In genomic region chr17:87214523-87214922, GRCm38 (mm10) we compare ENCODE assay signal across 30 mouse cellular contexts.
"Had no signal": no experiment of that assay in that cellular context is flagged by ENCODE, and none has a peak within 500 bp of the region (broad histone marks: within the 10 kb centered on the region; RNA-seq: fewer than 3 reads in every experiment).

No protein-coding gene starts in this region.

- H3K9me3 ChIP-seq: limb, embryonic 10.5 days; limb, embryonic 12.5 days; limb, embryonic 13.5 days; limb, embryonic 15.5 days; liver, embryonic 12.5 days; liver, embryonic 13.5 days; liver, embryonic 15.5 days; lung, embryonic 15.5 days; megakaryocyte, embryonic 14.5 days; midbrain, embryonic 10.5 days; midbrain, embryonic 12.5 days; midbrain, embryonic 13.5 days; midbrain, embryonic 15.5 days had no signal

- H3K27me3 ChIP-seq: limb, embryonic 12.5 days; limb, embryonic 13.5 days; limb, embryonic 15.5 days; liver, embryonic 12.5 days; liver, embryonic 13.5 days; liver, embryonic 15.5 days; lung, embryonic 15.5 days; midbrain, embryonic 12.5 days; midbrain, embryonic 13.5 days; midbrain, embryonic 15.5 days had no signal

- H3K36me3 ChIP-seq: limb, embryonic 10.5 days; limb, embryonic 12.5 days; limb, embryonic 13.5 days; limb, embryonic 15.5 days; liver, embryonic 12.5 days; liver, embryonic 13.5 days; liver, embryonic 15.5 days; lung, embryonic 15.5 days; midbrain, embryonic 10.5 days; midbrain, embryonic 12.5 days; midbrain, embryonic 13.5 days; midbrain, embryonic 15.5 days had no signal

- DNase-seq: left cerebral cortex, postnatal 4 days; liver; liver, embryonic 13.5 days; liver, postnatal 0 days; lung, adult 18-20 months; lung, adult 2 months; lung, embryonic 14.5 days; lung, postnatal 10 days; lung, postnatal 14 days; lung, postnatal 36 days; lung, postnatal 4 days had no signal

- H3K4me2 ChIP-seq: limb, embryonic 12.5 days; limb, embryonic 13.5 days; limb, embryonic 15.5 days; liver, embryonic 11.5 days; liver, embryonic 12.5 days; liver, embryonic 13.5 days; liver, embryonic 15.5 days; lung, embryonic 14.5 days; lung, embryonic 15.5 days; midbrain, embryonic 12.5 days; midbrain, embryonic 13.5 days; midbrain, embryonic 15.5 days had no signal

- H3K9ac ChIP-seq: limb, embryonic 12.5 days; limb, embryonic 13.5 days; limb, embryonic 15.5 days; liver, embryonic 12.5 days; liver, embryonic 13.5 days; liver, embryonic 14.5 days; liver, embryonic 15.5 days; liver, postnatal 0 days; lung, embryonic 14.5 days; lung, embryonic 15.5 days; midbrain, embryonic 12.5 days; midbrain, embryonic 13.5 days; midbrain, embryonic 15.5 days had no signal

- ATAC-seq: liver, embryonic 12.5 days; liver, postnatal 0 days; lung, postnatal 0 days; midbrain, embryonic 13.5 days; midbrain, embryonic 15.5 days; midbrain, embryonic 16.5 days had no signal

- H3K4me1 ChIP-seq: limb, embryonic 10.5 days; limb, embryonic 12.5 days; limb, embryonic 13.5 days; limb, embryonic 15.5 days; liver, embryonic 12.5 days; liver, embryonic 13.5 days; liver, embryonic 15.5 days; lung, embryonic 15.5 days; midbrain, embryonic 12.5 days; midbrain, embryonic 13.5 days; midbrain, embryonic 15.5 days had no signal

- H3K4me3 ChIP-seq: left cerebral cortex, adult 2 months; limb, embryonic 10.5 days; limb, embryonic 12.5 days; limb, embryonic 13.5 days; limb, embryonic 15.5 days; liver, embryonic 12.5 days; liver, embryonic 13.5 days; liver, embryonic 15.5 days; lung, embryonic 15.5 days; megakaryocyte, embryonic 14.5 days; midbrain, embryonic 10.5 days; midbrain, embryonic 12.5 days; midbrain, embryonic 13.5 days; midbrain, embryonic 15.5 days; myocyte had no signal

- H3K27ac ChIP-seq: left cerebral cortex, adult 2 months; limb, embryonic 10.5 days; limb, embryonic 12.5 days; limb, embryonic 13.5 days; limb, embryonic 15.5 days; liver, embryonic 12.5 days; liver, embryonic 13.5 days; liver, embryonic 14.5 days; liver, embryonic 15.5 days; lung, embryonic 15.5 days; macrophage; midbrain, embryonic 10.5 days; midbrain, embryonic 12.5 days; midbrain, embryonic 13.5 days; midbrain, embryonic 15.5 days had no signal
